Mouse (Mus musculus): ENCODE results near the gene Gmppb.

Gmppb gene

GRCm38 (mm10) chr9:108051184-108051930, 2.3 kb downstream of the Gmppb start:
- no peak for DNase-seq (ENCODE audit: extremely low spot score, low spot score)

- no peak for DNase-seq (ENCODE audit: extremely low spot score, low spot score)
Observed at GRCm38 (mm10) chr9:108051931-108052220, 2.8 kb downstream of the Gmppb start.

GRCm38 (mm10) chr9:108052411-108052810, 3.4 kb downstream of the Gmppb start:
- no peak for DNase-seq (ENCODE audit: extremely low spot score, low spot score)

DNA sequence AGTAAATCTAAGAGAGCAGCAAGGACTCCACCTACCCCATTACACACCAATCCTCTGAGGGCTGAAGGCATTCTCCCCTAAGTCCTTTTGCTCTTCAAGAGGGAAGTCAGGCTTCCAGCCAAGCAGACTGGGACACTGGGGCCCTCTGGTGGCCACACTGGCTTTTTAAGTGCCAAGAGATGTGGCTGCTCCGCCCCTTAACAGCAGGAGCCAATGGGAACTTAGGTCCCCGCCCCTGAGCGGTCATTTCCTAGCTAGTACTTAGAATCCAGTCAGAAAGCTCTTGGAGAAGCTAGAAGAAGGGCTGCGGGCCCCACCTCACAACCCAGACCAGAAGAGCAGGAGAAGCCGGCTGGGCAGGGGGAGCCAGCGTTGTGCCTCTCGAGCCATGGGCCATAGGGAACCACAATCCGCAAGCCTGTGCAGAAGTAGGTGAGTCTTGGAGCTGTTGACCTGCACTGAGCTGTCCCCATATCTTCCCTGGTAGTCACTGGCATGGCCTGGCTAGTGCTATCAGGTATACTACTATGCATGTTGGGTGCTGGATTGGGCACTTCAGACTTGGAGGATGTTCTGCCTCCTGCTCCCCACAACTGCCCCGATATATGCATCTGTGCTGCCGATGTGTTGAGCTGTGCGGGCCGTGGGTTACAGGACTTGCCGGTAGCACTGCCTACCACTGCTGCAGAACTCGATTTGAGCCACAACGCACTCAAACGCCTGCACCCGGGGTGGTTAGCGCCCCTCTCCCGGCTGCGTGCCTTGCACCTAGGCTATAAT, 4.0 kb downstream of the Gmppb start, which contains the start of gene Amigo3:
Gene Amigo3, plus strand, starts transcription at position 275 of the 780 bp plus-strand sequence.
- peak; percentile 93 for DNase-seq (ENCODE audit: extremely low spot score, low spot score)

DNA sequence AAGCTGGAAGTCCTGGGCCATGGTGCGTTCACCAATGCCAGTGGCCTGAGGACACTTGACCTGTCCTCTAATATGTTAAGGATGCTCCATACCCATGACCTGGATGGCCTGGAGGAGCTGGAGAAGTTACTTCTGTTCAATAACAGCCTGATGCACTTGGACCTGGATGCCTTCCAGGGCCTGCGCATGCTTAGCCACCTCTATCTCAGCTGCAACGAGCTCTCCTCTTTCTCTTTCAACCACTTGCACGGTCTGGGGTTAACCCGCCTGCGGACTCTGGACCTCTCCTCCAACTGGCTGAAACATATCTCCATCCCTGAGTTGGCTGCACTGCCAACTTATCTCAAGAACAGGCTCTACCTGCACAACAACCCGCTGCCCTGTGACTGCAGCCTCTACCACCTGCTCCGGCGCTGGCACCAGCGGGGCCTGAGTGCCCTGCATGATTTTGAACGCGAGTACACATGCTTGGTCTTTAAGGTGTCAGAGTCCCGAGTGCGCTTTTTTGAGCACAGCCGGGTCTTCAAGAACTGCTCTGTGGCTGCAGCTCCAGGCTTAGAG, 4.7 kb downstream of the Gmppb start:
- no peak for DNase-seq (ENCODE audit: extremely low spot score, low spot score)

- no peak for DNase-seq (ENCODE audit: extremely low spot score, low spot score)
Observed at GRCm38 (mm10) chr9:108054331-108055040, 5.4 kb downstream of the Gmppb start.

GRCm38 (mm10) chr9:108055061-108055460, 6.0 kb downstream of the Gmppb start:
- no peak for DNase-seq (ENCODE audit: extremely low spot score, low spot score)

- DNase-seq (ENCODE audit: extremely low spot score, low spot score), result no peak
Observed at GRCm38 (mm10) chr9:108055661-108056237, 6.7 kb downstream of the Gmppb start.

- no peak for DNase-seq (ENCODE audit: extremely low spot score, low spot score)
Observed at GRCm38 (mm10) chr9:108056361-108057261, 7.6 kb downstream of the Gmppb start.

- no peak for DNase-seq (ENCODE audit: extremely low spot score, low spot score)
Observed at GRCm38 (mm10) chr9:108057262-108057562, 8.2 kb downstream of the Gmppb start.

DNA sequence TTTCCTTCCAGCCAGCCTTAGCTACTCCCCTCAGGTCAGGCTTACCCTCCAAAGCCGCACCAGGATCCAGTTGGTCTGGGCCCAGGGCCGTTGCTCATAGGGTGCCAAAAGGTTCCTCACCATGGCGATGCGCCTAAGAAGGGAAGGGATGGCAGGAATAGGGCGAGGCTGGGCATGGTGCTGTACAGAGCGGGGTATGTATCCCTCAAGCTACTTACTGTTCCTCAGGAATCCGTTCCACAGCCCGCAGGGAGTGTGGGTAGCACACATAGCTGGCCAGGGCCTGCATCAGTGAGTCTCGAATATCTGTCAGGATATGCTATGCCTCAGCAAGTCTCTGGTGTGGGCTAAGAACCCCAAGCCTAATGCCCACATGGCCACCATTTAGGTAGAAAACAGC, 9.2 kb downstream of the Gmppb start:
- no peak for DNase-seq (ENCODE audit: extremely low spot score, low spot score)

DNA sequence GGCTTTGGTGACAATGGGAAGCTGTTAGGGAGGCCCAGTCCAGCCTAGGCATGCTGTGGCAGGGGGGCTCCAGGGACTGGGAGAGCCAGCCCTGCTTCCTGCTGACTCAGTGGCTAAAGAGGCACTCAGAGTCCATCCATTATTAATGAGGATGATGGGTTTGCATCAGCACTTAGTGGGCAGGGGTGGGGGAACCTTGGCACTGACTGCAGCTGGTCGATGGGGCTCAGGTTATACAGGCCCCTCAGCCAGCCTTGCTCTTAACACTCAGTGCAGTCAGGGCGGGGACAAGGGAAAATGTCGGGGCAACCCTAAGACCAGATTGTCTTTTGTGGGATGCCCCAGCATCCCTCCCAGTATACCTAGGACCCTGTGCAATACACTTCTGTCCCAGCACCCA, 13.1 kb downstream of the Gmppb start:
- no peak for DNase-seq (ENCODE audit: extremely low spot score, low spot score)

GRCm38 (mm10) chr9:108063361-108063760, 14.3 kb downstream of the Gmppb start:
- DNase-seq (ENCODE audit: extremely low spot score, low spot score), result no peak

DNA sequence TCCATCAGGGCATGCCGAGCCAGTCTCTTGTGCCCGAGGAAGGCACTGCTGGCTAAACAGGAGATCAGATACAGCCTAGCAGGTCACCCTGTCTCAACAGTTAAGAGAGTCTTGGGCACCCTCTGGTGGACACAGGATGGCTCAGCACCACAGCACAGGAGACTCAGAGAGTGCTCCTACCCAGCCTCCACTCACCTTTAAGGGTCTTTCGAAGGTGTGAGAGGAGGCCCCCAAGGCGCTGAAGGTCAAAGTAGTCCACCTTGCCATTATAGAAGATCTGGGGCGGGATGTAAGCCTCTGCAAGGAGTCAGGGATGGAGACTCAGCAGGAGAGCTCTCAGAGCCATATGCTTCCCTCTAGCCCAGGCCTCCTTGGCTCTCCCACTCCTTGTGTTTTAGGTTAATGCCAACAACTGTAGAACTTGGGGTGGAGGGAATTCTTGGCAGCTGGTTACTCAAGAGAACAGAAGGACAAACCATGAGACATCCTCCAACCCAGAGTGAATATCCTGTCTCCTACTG, 16.5 kb downstream of the Gmppb start:
- no peak for DNase-seq (ENCODE audit: extremely low spot score, low spot score)

DNA sequence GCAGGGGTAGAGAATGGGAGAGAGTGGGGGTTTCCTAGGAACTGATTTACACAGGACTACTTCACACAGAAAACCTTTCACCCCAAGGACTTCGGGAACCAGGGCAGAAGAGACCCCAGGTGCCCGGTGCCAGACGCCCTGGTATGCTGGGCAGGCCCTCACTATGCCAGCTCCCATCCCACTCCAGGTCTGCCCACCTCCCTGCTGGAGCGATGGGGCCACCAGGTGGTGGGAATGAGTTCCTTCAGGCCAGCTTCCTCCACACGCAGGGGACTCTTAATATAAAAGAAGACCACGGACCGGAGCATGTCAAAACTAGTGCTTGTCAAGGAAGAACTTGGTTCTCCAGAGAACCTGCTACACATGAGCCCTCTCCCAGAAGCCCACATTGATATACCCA, 18.2 kb downstream of the Gmppb start:
- DNase-seq (ENCODE audit: extremely low spot score, low spot score), result no peak

DNA sequence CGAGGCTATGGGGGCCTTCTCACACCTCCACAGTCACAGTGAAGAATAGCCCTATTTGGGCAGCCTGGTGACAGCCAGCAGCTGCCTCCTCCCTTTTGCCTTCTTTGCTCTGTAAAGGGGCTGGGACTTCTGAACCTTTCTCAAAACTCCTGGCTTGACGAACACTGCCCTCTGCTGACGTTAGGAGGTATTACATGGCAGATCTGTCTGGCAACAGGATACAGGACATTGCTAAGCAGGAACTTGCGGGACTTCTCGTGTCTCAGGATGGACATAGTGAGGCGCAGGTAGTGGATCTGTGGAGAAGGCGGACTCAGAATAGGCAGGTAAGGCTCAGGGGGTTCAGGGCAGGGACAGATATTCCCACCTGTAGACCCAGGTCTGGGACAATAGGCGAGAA, 18.9 kb downstream of the Gmppb start:
- peak; percentile 92 for DNase-seq (ENCODE audit: extremely low spot score, low spot score)

- DNase-seq (ENCODE audit: extremely low spot score, low spot score), result no peak
Observed at GRCm38 (mm10) chr9:108069007-108069406, 20.0 kb downstream of the Gmppb start.

- no peak for DNase-seq (ENCODE audit: extremely low spot score, low spot score)
Observed at GRCm38 (mm10) chr9:108069529-108069928, 20.5 kb downstream of the Gmppb start.

GRCm38 (mm10) chr9:108071801-108072200, 22.8 kb downstream of the Gmppb start:
- DNase-seq (ENCODE audit: extremely low spot score, low spot score), result no peak

- no peak for DNase-seq (ENCODE audit: extremely low spot score, low spot score)
Observed at GRCm38 (mm10) chr9:108072481-108072924, 23.5 kb downstream of the Gmppb start.

Measured in neural tube, embryonic 10.5 days (tissue).